Comparison of ENCODE assay signal across 15 mouse cellular contexts in genomic region chr3:93366966-93367575, GRCm38 (mm10). TPM values are rescaled to one million over a fixed set of nuclear protein-coding genes. Genes with fewer than 3 reads are reported as not detected.
DNase-seq lines count a peak whose midpoint lies in the region; ATAC-seq lines count a peak whose summit lies in the region.
"Had no signal": no experiment of that assay in that cellular context is flagged by ENCODE, and none has a peak within 500 bp of the region (broad histone marks: within the 10 kb centered on the region; RNA-seq: fewer than 3 reads in every experiment).

No protein-coding gene starts in this region.

- no peaks in the 10 kb centered on the region for H3K9me3 ChIP-seq in liver, embryonic 15.5 days (replicated peaks)
- H3K9me3 ChIP-seq in liver, embryonic 12.5 days (replicated peaks): no peaks in the 10 kb centered on the region
- H3K9me3 ChIP-seq in stomach, embryonic 16.5 days (replicated peaks; ENCODE audit: control insufficient read depth, low read length): no peaks in the 10 kb centered on the region
- no peaks in the 10 kb centered on the region for H3K9me3 ChIP-seq in heart, embryonic 10.5 days
- H3K9me3 ChIP-seq: forebrain, embryonic 15.5 days; hindbrain, embryonic 12.5 days; limb, embryonic 13.5 days; neural tube, embryonic 15.5 days had no signal

- H3K4me3 ChIP-seq in liver, embryonic 15.5 days (replicated peaks): no peak overlapping the region
- H3K4me3 ChIP-seq in liver, embryonic 12.5 days: no peak overlapping the region
- H3K4me3 ChIP-seq in stomach, embryonic 16.5 days (replicated peaks; ENCODE audit: low read length): no peak overlapping the region
- no peak overlapping the region for H3K4me3 ChIP-seq in heart, embryonic 10.5 days
- H3K4me3 ChIP-seq: forebrain, embryonic 15.5 days; hindbrain, embryonic 12.5 days; limb, embryonic 13.5 days; neural tube, embryonic 15.5 days had no signal

- WGBS in liver, embryonic 15.5 days (ENCODE audit: insufficient replicate concordance): 40% methylated on average over 3 of the region's 3 CpGs
- 51% methylated on average over 3 of the region's 3 CpGs for WGBS in liver, embryonic 12.5 days (ENCODE audit: insufficient replicate concordance)
- 41% methylated on average over 3 of the region's 3 CpGs for WGBS in stomach, embryonic 16.5 days
- WGBS in heart, embryonic 10.5 days: 45% methylated on average over 3 of the region's 3 CpGs

- no peak overlapping the region for H3K4me2 ChIP-seq in liver, embryonic 15.5 days
- no peak overlapping the region for H3K4me2 ChIP-seq in liver, embryonic 12.5 days
- H3K4me2 ChIP-seq in stomach, embryonic 16.5 days (ENCODE audit: low read depth, low read length): no peak overlapping the region
- H3K4me2 ChIP-seq: forebrain, embryonic 15.5 days; hindbrain, embryonic 12.5 days; limb, embryonic 13.5 days; neural tube, embryonic 15.5 days had no signal

- no peak for ATAC-seq in liver, embryonic 15.5 days (ENCODE audit: insufficient read depth)
- no peak for ATAC-seq in liver, embryonic 12.5 days
- peak; percentile 89 for ATAC-seq in stomach, embryonic 16.5 days (ENCODE audit: insufficient read depth, low FRiP score)
- no peak for ATAC-seq in activated CD4-positive, CD25-positive, alpha-beta regulatory T cell, adult 4 months
- ATAC-seq: forebrain, embryonic 15.5 days; midbrain, embryonic 16.5 days had no signal

- peak; percentile 51 to 63 for DNase-seq in kidney, adult 8-10 months
- DNase-seq in lung, adult 18-20 months: peak; percentile 68 to 78
- DNase-seq in T-cell, adult 2 months (ENCODE audit: low spot score): no peak
- DNase-seq in heart, embryonic 10.5 days (ENCODE audit: low spot score): no peak
- DNase-seq: right cerebral cortex, postnatal 4 days had no signal

- H3K4me1 ChIP-seq in liver, embryonic 15.5 days (replicated peaks): no peaks in the 10 kb centered on the region
- H3K4me1 ChIP-seq in liver, embryonic 12.5 days: no peaks in the 10 kb centered on the region
- H3K4me1 ChIP-seq in stomach, embryonic 16.5 days (ENCODE audit: control insufficient read depth, insufficient read depth, low read length): no peaks in the 10 kb centered on the region; the same call in none of the 2 replicates
- H3K4me1 ChIP-seq in heart, embryonic 10.5 days: peaks cover 3% of the 10 kb centered on the region; the same call in 1 of the 2 replicates
- H3K4me1 ChIP-seq: forebrain, embryonic 15.5 days; hindbrain, embryonic 12.5 days; limb, embryonic 13.5 days had no signal

- H3K27me3 ChIP-seq in liver, embryonic 15.5 days: no peaks in the 10 kb centered on the region
- H3K27me3 ChIP-seq in liver, embryonic 12.5 days (replicated peaks): no peaks in the 10 kb centered on the region
- no peaks in the 10 kb centered on the region for H3K27me3 ChIP-seq in stomach, embryonic 16.5 days (ENCODE audit: control insufficient read depth, insufficient read depth, low read length)
- H3K27me3 ChIP-seq in heart, embryonic 10.5 days (ENCODE audit: insufficient read depth, poor library complexity, severe bottlenecking): no peaks in the 10 kb centered on the region
- H3K27me3 ChIP-seq: forebrain, embryonic 15.5 days; hindbrain, embryonic 12.5 days had no signal

- H3K9ac ChIP-seq in liver, embryonic 15.5 days: no peak overlapping the region
- no peak overlapping the region for H3K9ac ChIP-seq in liver, embryonic 12.5 days
- H3K9ac ChIP-seq in stomach, embryonic 16.5 days (ENCODE audit: low read length): no peak overlapping the region
- H3K9ac ChIP-seq: forebrain, embryonic 15.5 days; hindbrain, embryonic 12.5 days; limb, embryonic 13.5 days; neural tube, embryonic 15.5 days had no signal

- H3K27ac ChIP-seq in liver, embryonic 15.5 days (replicated peaks): peak overlapping the region; percentile 14; the same call in 1 of the 2 replicates
- H3K27ac ChIP-seq in liver, embryonic 12.5 days: no peak overlapping the region
- H3K27ac ChIP-seq in stomach, embryonic 16.5 days (ENCODE audit: low read length): peak overlapping the region; percentile 80
- H3K27ac ChIP-seq in heart, embryonic 10.5 days: no peak overlapping the region
- H3K27ac ChIP-seq: forebrain, embryonic 15.5 days; hindbrain, embryonic 12.5 days; limb, embryonic 13.5 days; neural tube, embryonic 15.5 days had no signal

- H3K36me3 ChIP-seq in liver, embryonic 15.5 days (replicated peaks): no peaks in the 10 kb centered on the region
- no peaks in the 10 kb centered on the region for H3K36me3 ChIP-seq in liver, embryonic 12.5 days
- H3K36me3 ChIP-seq in stomach, embryonic 16.5 days (ENCODE audit: control insufficient read depth, insufficient read depth, low read length): no peaks in the 10 kb centered on the region
- H3K36me3 ChIP-seq in heart, embryonic 10.5 days: no peaks in the 10 kb centered on the region
- H3K36me3 ChIP-seq: forebrain, embryonic 15.5 days; hindbrain, embryonic 12.5 days; limb, embryonic 13.5 days; neural tube, embryonic 15.5 days had no signal

RNA-seq across cellular contexts. Expression of gene Rptn, which starts 26.4 kb away (rescaled TPM):
- polyA plus RNA-seq in liver, embryonic 15.5 days (2015; fragmentation: Nextera tagmentation; extraction: Ambion mirVana): not detected in 2 replicates
- 0.05 and 0.06 TPM in 2 replicates for polyA plus RNA-seq in liver, embryonic 12.5 days (2016; fragmentation: Nextera tagmentation; extraction: Ambion mirVana)
- 30.5 and 60.5 TPM in 2 replicates for polyA plus RNA-seq in stomach, embryonic 16.5 days (2015; fragmentation: Nextera tagmentation; extraction: Ambion mirVana)
- polyA plus RNA-seq in activated CD4-positive, CD25-positive, alpha-beta regulatory T cell, adult 4 months (2017; shearing (Covaris generic)): under 1 TPM in 1 of 2 experiments, not detected in 1; 0.11 TPM
- polyA plus RNA-seq in heart, embryonic 10.5 days (2016; fragmentation: Nextera tagmentation; extraction: Ambion mirVana): not detected in 2 replicates
- polyA plus RNA-seq: forebrain, embryonic 15.5 days; hindbrain, embryonic 12.5 days; limb, embryonic 13.5 days; midbrain, embryonic 16.5 days; neural tube, embryonic 15.5 days; testis, adult 2 months had no signal

RNA-seq across cellular contexts. Expression of gene Hrnr, which starts 47.5 kb away (rescaled TPM):
- polyA plus RNA-seq in liver, embryonic 15.5 days (2015; fragmentation: Nextera tagmentation; extraction: Ambion mirVana): 0.05 TPM in 1 of 2 replicates, not detected in the other
- polyA plus RNA-seq in liver, embryonic 12.5 days (2016; fragmentation: Nextera tagmentation; extraction: Ambion mirVana): not detected in 2 replicates
- 1.1 and 2.1 TPM in 2 replicates for polyA plus RNA-seq in stomach, embryonic 16.5 days (2015; fragmentation: Nextera tagmentation; extraction: Ambion mirVana)
- not detected for polyA plus RNA-seq in activated CD4-positive, CD25-positive, alpha-beta regulatory T cell, adult 4 months (2017; shearing (Covaris generic))
- polyA plus RNA-seq in heart, embryonic 10.5 days (2016; fragmentation: Nextera tagmentation; extraction: Ambion mirVana): not detected in 2 replicates
- polyA plus RNA-seq: forebrain, embryonic 15.5 days; hindbrain, embryonic 12.5 days; midbrain, embryonic 16.5 days; testis, adult 2 months had no signal

Comparison
In these comparisons a context has a peak if more than half of its experiments do, and no peak if none do; other contexts are left out.
1. H3K27ac ChIP-seq: peak in liver, embryonic 15.5 days (single experiment) and stomach, embryonic 16.5 days (single experiment); none in liver, embryonic 12.5 days (single experiment) and heart, embryonic 10.5 days (single experiment).
2. DNase-seq: peak in kidney, adult 8-10 months (2 of 2) and lung, adult 18-20 months (2 of 2); none in T-cell, adult 2 months (single experiment) and heart, embryonic 10.5 days (single experiment).
3. RNA of gene Rptn, which starts 26.4 kb away (polyA plus RNA-seq): 30.5 to 60.5 TPM in stomach, embryonic 16.5 days; 0.11 TPM in activated CD4-positive, CD25-positive, alpha-beta regulatory T cell, adult 4 months, 0.05 to 0.06 TPM in liver, embryonic 12.5 days, not detected in liver, embryonic 15.5 days and not detected in heart, embryonic 10.5 days; every median in the first group is over 10 times any median in the second.